Mouse (Mus musculus) MEL (cell line): ENCODE results near the gene Keap1. TPM values are rescaled to one million over a fixed set of nuclear protein-coding genes. Genes with fewer than 3 reads are reported as not detected.
A peak's percentile ranks its signal among the peaks of the same experiment; 100 is the strongest.
"Not testable (repeated sequence)": the region's sequence is repeated elsewhere in the genome, so short reads cannot be mapped to it uniquely, and the experiment has no call there.

ENCODE experiments used
- DNase-seq: peaks from one replicate; pipeline ENCODE4 v3.0.0; 2011; ENCODE audit warnings: low read depth, low spot score
- H3K27ac ChIP-seq: 2 replicates; pipeline ENCODE4 v1.5.1; 2012; ENCODE audit warnings: low read depth, mild to moderate bottlenecking, control low read depth, low read length, moderate library complexity; ENCODE audit not compliant: control insufficient read depth
- H3K27me3 ChIP-seq, 2 experiments: fragments of 150-350 bp in 1 of 2; sonication (generic) in 1 of 2; 2 replicates each; pipeline ENCODE4 v1.6.1; 2012; ENCODE audit warnings: low read length in 2 of 2, mild to moderate bottlenecking in 2 of 2, improper control_type of control experiment in 1 of 2, moderate library complexity in 1 of 2; ENCODE audit not compliant: insufficient read depth in 2 of 2, control insufficient read depth in 1 of 2
- H3K36me3 ChIP-seq, 2 experiments: 2 replicates each; pipeline ENCODE4 v1.6.1; 2012 to 2014; ENCODE audit warnings: low read length in 2 of 2, improper control_type of control experiment in 1 of 2, inconsistent platforms in 1 of 2, mild to moderate bottlenecking in 1 of 2; ENCODE audit not compliant: insufficient read depth in 2 of 2, control insufficient read depth in 1 of 2
- H3K4me1 ChIP-seq, 2 experiments: fragments of 150-350 bp in 1 of 2; sonication (generic) in 1 of 2; 2 replicates each; pipeline ENCODE4 v1.6.1; 2012; ENCODE audit warnings: low read length in 2 of 2, improper control_type of control experiment in 1 of 2, mild to moderate bottlenecking in 1 of 2; ENCODE audit not compliant: insufficient read depth in 2 of 2, control insufficient read depth in 1 of 2
- H3K4me3 ChIP-seq, 2 experiments: fragments of 150-350 bp in 1 of 2; sonication (generic) in 1 of 2; 2 replicates each; pipeline ENCODE4 v1.5.1; 2012; ENCODE audit warnings: low read depth in 2 of 2, low read length in 2 of 2, mild to moderate bottlenecking in 2 of 2, moderate library complexity in 2 of 2, control low read depth in 1 of 2, improper control_type of control experiment in 1 of 2; ENCODE audit not compliant: control insufficient read depth in 1 of 2, insufficient read depth in 1 of 2
- H3K79me2 ChIP-seq: 2 replicates; pipeline ENCODE4 v1.6.1; 2012; ENCODE audit warnings: mild to moderate bottlenecking, low read length, moderate library complexity; ENCODE audit not compliant: control insufficient read depth, poor library complexity, insufficient read depth
- H3K9ac ChIP-seq: 2 replicates; pipeline ENCODE4 v1.6.1; 2012; ENCODE audit warnings: low read depth, mild to moderate bottlenecking, control low read depth, low read length, moderate library complexity; ENCODE audit not compliant: control insufficient read depth, poor library complexity, severe bottlenecking
- H3K9me3 ChIP-seq: fragments of 150-350 bp; sonication (generic); replicated peaks from 2 replicates; pipeline ENCODE4 v1.6.1; 2012; ENCODE audit warnings: mild to moderate bottlenecking, low read length, improper control_type of control experiment, moderate library complexity; ENCODE audit not compliant: insufficient read depth
- CHD2 ChIP-seq: IDR thresholded peaks from 2 replicates; pipeline ENCODE4 v1.6.1; 2011; ENCODE audit warnings: low read length, improper control_type of control experiment
- CTCF ChIP-seq, 3 experiments: IDR thresholded peaks in 2 of 3; conservative IDR thresholded peaks in 1 of 3; 2 replicates each; pipeline ENCODE4 v1.5.1; 2011 to 2012; ENCODE audit warnings: low read length in 3 of 3, low read depth in 2 of 3, mild to moderate bottlenecking in 2 of 3, improper control_type of control experiment in 1 of 3, inconsistent platforms in 1 of 3, mixed read lengths in 1 of 3, moderate library complexity in 1 of 3; ENCODE audit not compliant: control insufficient read depth in 1 of 3, insufficient read depth in 1 of 3, poor library complexity in 1 of 3, severe bottlenecking in 1 of 3
- E2F4 ChIP-seq: IDR thresholded peaks from 2 replicates; pipeline ENCODE4 v1.6.1; 2011; ENCODE audit warnings: low read depth, low read length, improper control_type of control experiment, borderline replicate concordance
- GATA1 ChIP-seq: IDR thresholded peaks from 2 replicates; pipeline ENCODE4 v1.6.1; 2011; ENCODE audit warnings: low read depth, low read length, improper control_type of control experiment
- MAFK ChIP-seq: IDR thresholded peaks from 2 replicates; pipeline ENCODE4 v1.6.1; 2011; ENCODE audit warnings: low read depth, mild to moderate bottlenecking, low read length, improper control_type of control experiment, borderline replicate concordance
- MAX ChIP-seq: IDR thresholded peaks from 2 replicates; pipeline ENCODE4 v1.6.1; 2011; ENCODE audit warnings: low read length, improper control_type of control experiment
- POLR2A ChIP-seq, 2 experiments: IDR thresholded peaks; 2 replicates each; pipeline ENCODE4 v1.6.1; 2011 to 2012; ENCODE audit warnings: low read length in 2 of 2, mild to moderate bottlenecking in 2 of 2, control low read depth in 1 of 2, improper control_type of control experiment in 1 of 2, low read depth in 1 of 2, moderate library complexity in 1 of 2; ENCODE audit not compliant: control insufficient read depth in 1 of 2, insufficient read depth in 1 of 2, poor library complexity in 1 of 2
- TAL1 ChIP-seq: IDR thresholded peaks from 2 replicates; pipeline ENCODE4 v1.6.1; 2012; ENCODE audit warnings: mild to moderate bottlenecking, inconsistent platforms, low read length, moderate library complexity, mixed read lengths
- TBP ChIP-seq: IDR thresholded peaks from 2 replicates; pipeline ENCODE4 v1.8.0; 2011; ENCODE audit warnings: low read depth, low read length, improper control_type of control experiment
- ZMIZ1 ChIP-seq: IDR thresholded peaks from 2 replicates; pipeline ENCODE4 v1.6.1; 2012; ENCODE audit warnings: low read depth, mild to moderate bottlenecking, inconsistent platforms, low read length, improper control_type of control experiment, moderate library complexity
- polyA plus RNA-seq, 2 experiments: library from polyadenylated mRNA; stranded (reverse) in 1 of 2; unstranded in 1 of 2; fragments of >175 nt in 1 of 2; fragments of >200 nt in 1 of 2; gene quantifications; 2 replicates each; pipeline versions ENCODE4 v1.2.1 to v1.2.4; 2012; ENCODE audit warnings: low replicate concordance in 2 of 2, low read depth in 1 of 2; ENCODE audit not compliant: insufficient read length in 2 of 2, insufficient read depth in 1 of 2, missing spikeins in 1 of 2
- total RNA-seq: library from RNA; depleted of rRNA; stranded (reverse); fragments of 300-350 nt; gene quantifications from 2 replicates; pipeline ENCODE4 v1.2.3, GENCODE M21; 2012

Gene Keap1
- total and polyA plus RNA-seq, 3 experiments, result 67.5 to 174 (median 171) TPM

DNA sequence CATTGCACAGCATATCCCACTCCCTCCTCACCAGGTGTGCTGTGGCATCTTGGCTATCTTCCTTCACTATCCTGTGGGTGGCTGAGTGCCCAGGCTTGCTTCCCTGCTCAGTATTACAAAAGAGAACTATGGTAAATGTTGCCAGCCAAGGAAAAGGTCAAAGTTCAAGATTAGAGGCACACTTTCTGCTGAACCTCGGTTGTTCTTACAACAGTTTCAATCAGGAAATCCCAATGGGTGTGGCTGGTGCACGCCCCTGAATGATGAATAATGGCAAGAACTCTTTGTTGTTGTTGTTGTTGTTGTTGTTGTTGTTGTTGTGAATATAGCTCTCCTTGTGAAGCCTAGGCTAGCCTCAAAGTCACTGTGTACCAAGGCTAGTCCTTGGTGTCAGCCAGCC lies 22.7 kb upstream of the Keap1 start:
- Histone ChIP-seq H3K79me2 (peaks cover 17% of the 10 kb centered on the region), H3K4me1 (peaks cover 27 to 55% of the 10 kb centered on the region in 2 experiments), H3K9ac (no peak overlapping the region), H3K27me3 (no peaks in the 10 kb centered on the region), H3K27ac (peak overlapping the region; percentile 16), H3K36me3 (peaks cover 0 to 39% of the 10 kb centered on the region in 2 experiments; a peak in 2 of 4 replicates), H3K9me3 (no peaks in the 10 kb centered on the region), H3K4me3 (no peak overlapping the region)
- DNase-seq, result peak; percentile 77
- no peak for TF ChIP-seq CHD2
- 0 out of 2 replicates have a peak, but pooled peaks have one; percentile 2 for TF ChIP-seq GATA1

DNA sequence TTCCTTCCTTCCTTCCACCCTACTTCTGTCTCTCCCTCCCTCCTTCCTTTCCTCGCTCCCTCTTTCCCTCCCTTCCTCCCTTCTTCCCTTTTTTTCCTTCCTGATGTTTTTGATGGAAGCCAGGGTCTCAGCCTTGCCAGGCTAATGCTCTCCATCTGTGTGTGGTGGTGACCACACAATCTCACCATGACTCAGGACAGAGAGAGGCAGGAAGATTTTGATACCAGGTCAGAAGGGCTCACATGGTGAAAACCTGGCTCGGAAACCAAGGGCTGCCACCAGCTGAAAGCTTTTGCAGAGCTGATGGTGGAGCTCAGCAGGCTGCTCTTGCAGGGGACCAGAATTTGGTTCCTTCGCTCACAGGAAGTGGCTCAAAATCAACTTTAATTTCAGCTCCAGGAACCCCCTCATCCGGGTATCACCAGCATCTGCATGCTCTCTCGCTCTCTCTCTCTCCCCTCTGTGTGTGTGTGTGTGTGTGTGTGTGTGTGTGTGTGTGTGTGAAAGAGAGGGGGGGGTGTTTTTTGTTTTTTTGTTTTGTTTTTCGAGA lies 21.4 kb upstream of the Keap1 start:
- TF ChIP-seq CHD2 (no peak), TBP (no peak), CTCF (IDR thresholded peaks at IDR 0.05 in 2 of 3, conservative IDR thresholded peaks at IDR 0.05 in 1 of 3; ENCODE audit: control insufficient read depth in 1 of 3, insufficient read depth in 1 of 3, low read depth in 2 of 3, low read length in 3 of 3, poor library complexity in 1 of 3, severe bottlenecking in 1 of 3) (no peak), TAL1 (no peak), POLR2A (IDR thresholded peaks at IDR 0.05; ENCODE audit: control insufficient read depth in 1 of 2, insufficient read depth in 1 of 2, low read depth in 1 of 2, low read length in 2 of 2, poor library complexity in 1 of 2) (no peak), E2F4 (no peak), ZMIZ1 (no peak), MAFK (no peak), MAX (no peak)
- peaks cover 19 to 43% of the 10 kb centered on the region in 2 experiments for H3K4me1 ChIP-seq
- H3K79me2 ChIP-seq, result peaks cover 4% of the 10 kb centered on the region
- H3K27ac ChIP-seq, result no peak overlapping the region
- no peak for DNase-seq
- no peak overlapping the region for H3K4me3 ChIP-seq
- no peak overlapping the region for H3K9ac ChIP-seq
- H3K9me3 ChIP-seq, result no peaks in the 10 kb centered on the region
- no peaks in the 10 kb centered on the region for H3K27me3 ChIP-seq
- H3K36me3 ChIP-seq, result peaks cover 0 to 29% of the 10 kb centered on the region in 2 experiments; a peak in 2 of 4 replicates

DNA sequence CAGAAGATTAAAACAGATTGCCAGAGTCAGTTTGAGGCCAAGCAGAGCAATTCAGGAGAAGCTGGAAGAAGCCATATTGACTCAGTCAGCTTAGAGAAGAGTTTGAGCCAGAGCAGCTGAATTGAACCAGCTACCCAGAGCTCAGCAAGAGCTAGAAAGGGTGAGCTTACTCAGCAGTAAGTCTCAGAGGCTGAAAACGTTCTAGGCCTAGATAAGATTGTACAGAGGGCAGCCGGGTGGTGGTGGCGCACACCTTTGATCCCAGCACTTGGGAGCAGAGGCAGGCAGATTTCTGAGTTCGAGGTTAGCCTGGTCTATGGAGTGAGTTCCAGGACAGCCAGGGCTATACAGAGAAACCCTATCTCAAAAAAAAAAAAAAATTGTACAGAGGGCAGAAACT lies 17.2 kb upstream of the Keap1 start:
- peaks cover 7 to 19% of the 10 kb centered on the region in 2 experiments; a peak in 3 of 4 replicates for H3K4me1 ChIP-seq
- H3K27me3 ChIP-seq, H3K36me3 ChIP-seq, H3K9me3 ChIP-seq, H3K9ac ChIP-seq, H3K4me3 ChIP-seq, H3K79me2 ChIP-seq, H3K27ac ChIP-seq: not testable (repeated sequence)
- DNase-seq, result peak; percentile 57
- TF ChIP-seq MAFK (peak; percentile 55; the same call in 1 of the 2 replicates), TBP (peak; percentile 95)
